Mouse (Mus musculus): ENCODE measurements around the gene Cbl. TPM values are rescaled to one million over a fixed set of nuclear protein-coding genes. Genes with fewer than 3 reads are reported as not detected.

Gene Cbl
- polyA plus RNA-seq (2021), result 20.2 TPM

GRCm38 (mm10) chr9:44233802-44234478 is at the start of gene Cbl:
Cbl (minus strand) TSS chr9:44234049.
- DNase-seq (ENCODE audit: low read depth, low spot score), result peak; percentile 95
- ChIA-PET POLR2A (interaction anchor here (0.7 to 2.0 kb wide), 5 partner anchors 11 to 125 kb away, joined by 3 to 6 read pairs (median 3); no protein-coding TSS in a partner anchor), CTCF (interaction anchor here (0.6 to 1.6 kb wide), 15 partner anchors 11 to 128 kb away, joined by 3 to 5 read pairs (median 3); partner anchors contain the start of gene Vps11)
- peak; percentile 91 for ATAC-seq
- H3K27me3 ChIP-seq, result no peaks in the 10 kb centered on the region
- peak; percentile 99 for TF ChIP-seq CTCF (IDR thresholded peaks at IDR 0.05)
- in situ Hi-C loops (cut with MboI; ENCODE audit: low pct_unique_long_range_greater_than_20kb), result loop anchor here (10.0 kb wide), 1 partner anchor 109 kb away; no protein-coding TSS in a partner anchor

GRCm38 (mm10) chr9:44283183-44283582 is 49.3 kb upstream of the Cbl start:
- ATAC-seq (no peak), DNase-seq (ENCODE audit: low read depth, low spot score) (no peak)
- ChIA-PET POLR2A (no interaction called here), CTCF (interaction anchor here (3.1 kb wide), 1 partner anchor 11 kb away, joined by 8 read pairs; no protein-coding TSS in a partner anchor)
- no peak for TF ChIP-seq CTCF (IDR thresholded peaks at IDR 0.05)
- no peaks in the 10 kb centered on the region for H3K27me3 ChIP-seq
- in situ Hi-C loops (cut with MboI; ENCODE audit: low pct_unique_long_range_greater_than_20kb), result no loop called here

- no peak for TF ChIP-seq CTCF (IDR thresholded peaks at IDR 0.05)
- no peaks in the 10 kb centered on the region for H3K27me3 ChIP-seq
- no peak for DNase-seq (ENCODE audit: low read depth, low spot score)
- in situ Hi-C loops (cut with MboI; ENCODE audit: low pct_unique_long_range_greater_than_20kb), result no loop called here
- ChIA-PET POLR2A (no interaction called here), CTCF (interaction anchor here (1.6 kb wide), 1 partner anchor 36 kb away, joined by 5 read pairs; the partner anchor contains the start of gene Cbl)
- ATAC-seq, result no peak
These were observed 36.1 kb upstream of the Cbl start for GRCm38 (mm10) chr9:44269973-44270372.

- ATAC-seq (no peak), DNase-seq (ENCODE audit: low read depth, low spot score) (no peak)
- POLR2A ChIA-PET, result no interaction called here
These were observed 35.2 kb upstream of the Cbl start for GRCm38 (mm10) chr9:44269077-44269476.

GRCm38 (mm10) chr9:44268432-44268831 is 34.6 kb upstream of the Cbl start, which contains the start of gene Nlrx1:
Nlrx1 (minus strand) TSS chr9:44268599.
- H3K27me3 ChIP-seq, result no peaks in the 10 kb centered on the region
- ChIA-PET POLR2A (interaction anchor here (0.6 kb wide), 1 partner anchor 11 kb away, joined by 5 read pairs; no protein-coding TSS in a partner anchor), CTCF (interaction anchor here (1.4 kb wide), 2 partner anchors 17 to 143 kb away, joined by 3 read pairs; no protein-coding TSS in a partner anchor)
- in situ Hi-C loops (cut with MboI; ENCODE audit: low pct_unique_long_range_greater_than_20kb), result no loop called here
- DNase-seq (ENCODE audit: low read depth, low spot score), result no peak
- no peak for ATAC-seq
- TF ChIP-seq CTCF (IDR thresholded peaks at IDR 0.05), result no peak

More at GRCm38 (mm10) chr9:44269077-44269476, 35.2 kb upstream of the Cbl start:
- TF ChIP-seq CTCF (IDR thresholded peaks at IDR 0.05), result no peak
- in situ Hi-C loops (cut with MboI; ENCODE audit: low pct_unique_long_range_greater_than_20kb), result no loop called here
- CTCF ChIA-PET, result no interaction called here
- H3K27me3 ChIP-seq, result no peaks in the 10 kb centered on the region

- DNase-seq (ENCODE audit: low read depth, low spot score), result no peak
- TF ChIP-seq CTCF (IDR thresholded peaks at IDR 0.05), result no peak
- in situ Hi-C loops (cut with MboI; ENCODE audit: low pct_unique_long_range_greater_than_20kb), result no loop called here
- no peaks in the 10 kb centered on the region for H3K27me3 ChIP-seq
- ATAC-seq, result peak; percentile 29
- POLR2A ChIA-PET, result interaction anchor here (0.6 to 1.3 kb wide), 2 partner anchors 10 to 58 kb away, joined by 4 to 5 read pairs; partner anchors contain the start of gene Dpagt1
- CTCF ChIA-PET, result interaction anchor here (0.8 to 1.6 kb wide), 4 partner anchors 18 to 142 kb away, joined by 3 to 4 read pairs (median 3); no protein-coding TSS in a partner anchor
These were observed 34.1 kb upstream of the Cbl start for GRCm38 (mm10) chr9:44268027-44268360.

- DNase-seq (ENCODE audit: low read depth, low spot score), result no peak
- ChIA-PET POLR2A (interaction anchor here (0.6 to 1.3 kb wide), 2 partner anchors 10 to 59 kb away, joined by 4 to 5 read pairs; partner anchors contain the start of gene Dpagt1), CTCF (interaction anchor here (0.8 to 1.6 kb wide), 4 partner anchors 18 to 142 kb away, joined by 3 to 4 read pairs (median 3); no protein-coding TSS in a partner anchor)
- peak; percentile 37 for ATAC-seq
- H3K27me3 ChIP-seq, result peaks cover 3% of the 10 kb centered on the region
- in situ Hi-C loops (cut with MboI; ENCODE audit: low pct_unique_long_range_greater_than_20kb), result no loop called here
- no peak for TF ChIP-seq CTCF (IDR thresholded peaks at IDR 0.05)
These were observed 33.6 kb upstream of the Cbl start for GRCm38 (mm10) chr9:44267319-44268026.

GRCm38 (mm10) chr9:44266478-44267226 is 32.8 kb upstream of the Cbl start:
- in situ Hi-C loops (cut with MboI; ENCODE audit: low pct_unique_long_range_greater_than_20kb), result no loop called here
- no peak for TF ChIP-seq CTCF (IDR thresholded peaks at IDR 0.05)
- DNase-seq (ENCODE audit: low read depth, low spot score), result no peak
- CTCF ChIA-PET, result interaction anchor here (1.4 to 1.6 kb wide), 2 partner anchors 17 to 19 kb away, joined by 3 to 4 read pairs; no protein-coding TSS in a partner anchor
- H3K27me3 ChIP-seq, result peaks cover 7% of the 10 kb centered on the region
- POLR2A ChIA-PET, result interaction anchor here (0.5 to 1.3 kb wide), 2 partner anchors 19 to 59 kb away, joined by 4 read pairs; partner anchors contain the start of gene Dpagt1
- ATAC-seq, result no peak

GRCm38 (mm10) chr9:44261388-44261787 is 27.5 kb upstream of the Cbl start:
- no peak for DNase-seq (ENCODE audit: low read depth, low spot score)
- peaks cover 10% of the 10 kb centered on the region for H3K27me3 ChIP-seq
- ChIA-PET CTCF (no interaction called here), POLR2A (no interaction called here)
- no peak for ATAC-seq
- in situ Hi-C loops (cut with MboI; ENCODE audit: low pct_unique_long_range_greater_than_20kb), result no loop called here
- TF ChIP-seq CTCF (IDR thresholded peaks at IDR 0.05), result no peak

GRCm38 (mm10) chr9:44259014-44259413 is 25.2 kb upstream of the Cbl start:
- no peak for DNase-seq (ENCODE audit: low read depth, low spot score)
- in situ Hi-C loops (cut with MboI; ENCODE audit: low pct_unique_long_range_greater_than_20kb), result loop anchor here (10.0 kb wide), 1 partner anchor 274 kb away; no protein-coding TSS in a partner anchor
- CTCF ChIA-PET, result no interaction called here
- no peak for TF ChIP-seq CTCF (IDR thresholded peaks at IDR 0.05)
- no peak for ATAC-seq
- POLR2A ChIA-PET, result no interaction called here
- peaks cover 17% of the 10 kb centered on the region for H3K27me3 ChIP-seq

All from Patski (cell line).